Mouse (Mus musculus): Measurements from ENCODE around the gene Pak4. TPM values are rescaled to one million over a fixed set of nuclear protein-coding genes. Genes with fewer than 3 reads are reported as not detected.

The Pak4 gene
- total and polyA plus RNA-seq, 3 experiments: 9.3 to 26.6 TPM; not detected in 1

DNA sequence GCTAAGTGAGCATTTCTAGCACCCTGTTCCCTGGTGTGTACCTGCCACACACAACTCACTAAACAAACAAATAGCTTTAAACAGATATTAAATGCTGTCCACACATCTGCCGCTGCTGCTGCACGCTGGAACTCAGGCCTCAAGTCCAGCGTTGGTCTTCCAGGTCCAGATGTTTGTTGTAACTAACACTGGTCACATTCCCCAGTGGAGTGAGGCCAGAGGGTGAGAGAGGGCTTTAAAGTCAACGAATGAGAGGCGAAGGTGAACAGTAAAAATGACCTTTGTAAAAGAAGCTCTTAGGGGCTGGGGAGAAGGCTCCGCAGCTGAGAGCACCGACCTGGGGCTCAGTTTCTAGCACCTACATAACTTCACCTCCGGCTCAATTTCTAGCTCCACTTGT, 43.6 kb upstream of the Pak4 start:
- Histone ChIP-seq H3K36me3 (ENCODE audit: control insufficient read depth in 1 of 2, insufficient read depth in 2 of 2, low read length in 2 of 2) (no peaks in the 10 kb centered on the region), H3K9me3 (replicated peaks; ENCODE audit: insufficient read depth, low read length) (no peaks in the 10 kb centered on the region), H3K4me1 (ENCODE audit: control insufficient read depth in 1 of 2, insufficient read depth in 2 of 2, low read length in 2 of 2) (0 out of 4 replicates have a peak, but pooled peaks cover 0 to 5% of the 10 kb centered on the region in 2 experiments), H3K27me3 (ENCODE audit: control insufficient read depth in 1 of 2, insufficient read depth in 2 of 2, low read length in 2 of 2) (no peaks in the 10 kb centered on the region), H3K27ac (ENCODE audit: control insufficient read depth, low read depth, low read length) (no peak overlapping the region), H3K4me3 (ENCODE audit: control insufficient read depth in 1 of 2, insufficient read depth in 1 of 2, low read depth in 2 of 2, low read length in 2 of 2) (no peak overlapping the region), H3K9ac (ENCODE audit: control insufficient read depth, low read depth, low read length, poor library complexity, severe bottlenecking) (no peak overlapping the region), H3K79me2 (ENCODE audit: control insufficient read depth, insufficient read depth, low read length, poor library complexity) (no peaks in the 10 kb centered on the region)
- TF ChIP-seq TCF12 (IDR thresholded peaks at IDR 0.05; ENCODE audit: low read depth, low read length) (no peak), SMC3 (IDR thresholded peaks at IDR 0.05; ENCODE audit: low read depth, low read length) (no peak), ELF1 (IDR thresholded peaks at IDR 0.05; ENCODE audit: low read depth, low read length) (no peak), USF2 (IDR thresholded peaks at IDR 0.05; ENCODE audit: borderline replicate concordance in 1 of 2, insufficient read depth in 1 of 2, low read depth in 1 of 2, low read length in 2 of 2) (no peak), MAZ (IDR thresholded peaks at IDR 0.05; ENCODE audit: low read depth, low read length) (no peak), NELFE (IDR thresholded peaks at IDR 0.05; ENCODE audit: low read depth, low read length) (no peak), MXI1 (IDR thresholded peaks at IDR 0.05; ENCODE audit: low read depth, low read length) (no peak)
- no peak for DNase-seq (ENCODE audit: low read depth, low spot score)

DNA sequence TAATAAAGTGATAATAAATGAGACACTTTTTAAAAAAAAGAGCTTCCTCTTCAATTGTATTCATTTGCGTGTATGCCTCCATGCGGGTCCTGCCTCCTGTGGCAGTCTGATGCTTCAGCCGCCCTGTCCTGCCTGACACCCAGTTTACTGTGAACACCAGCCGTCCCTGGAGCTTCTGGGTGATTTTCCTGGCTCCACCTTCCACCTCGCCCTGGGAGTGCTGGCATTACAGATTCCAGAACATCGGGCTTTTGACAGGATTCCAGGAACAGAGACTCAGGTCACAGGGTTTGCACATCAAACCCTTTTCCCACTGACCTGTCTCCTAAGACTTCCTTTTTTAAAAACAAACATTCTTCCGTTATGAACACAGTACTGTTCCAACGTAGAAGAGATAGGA, 39.5 kb upstream of the Pak4 start:
- Histone ChIP-seq H3K9me3 (replicated peaks; ENCODE audit: insufficient read depth, low read length) (no peaks in the 10 kb centered on the region), H3K36me3 (ENCODE audit: control insufficient read depth in 1 of 2, insufficient read depth in 2 of 2, low read length in 2 of 2) (no peaks in the 10 kb centered on the region), H3K4me1 (ENCODE audit: control insufficient read depth in 1 of 2, insufficient read depth in 2 of 2, low read length in 2 of 2) (0 out of 4 replicates have a peak, but pooled peaks cover 0 to 5% of the 10 kb centered on the region in 2 experiments), H3K4me3 (ENCODE audit: control insufficient read depth in 1 of 2, insufficient read depth in 1 of 2, low read depth in 2 of 2, low read length in 2 of 2) (no peak overlapping the region), H3K27ac (ENCODE audit: control insufficient read depth, low read depth, low read length) (no peak overlapping the region), H3K79me2 (ENCODE audit: control insufficient read depth, insufficient read depth, low read length, poor library complexity) (no peaks in the 10 kb centered on the region), H3K9ac (ENCODE audit: control insufficient read depth, low read depth, low read length, poor library complexity, severe bottlenecking) (no peak overlapping the region), H3K27me3 (ENCODE audit: control insufficient read depth in 1 of 2, insufficient read depth in 2 of 2, low read length in 2 of 2) (no peaks in the 10 kb centered on the region; a peak in 1 of 4 replicates)
- no peak for DNase-seq (ENCODE audit: low read depth, low spot score)
- TF ChIP-seq RAD21 (IDR thresholded peaks at IDR 0.05; ENCODE audit: low read depth, low read length) (no peak), BHLHE40 (IDR thresholded peaks at IDR 0.05; ENCODE audit: borderline replicate concordance, low read depth, low read length) (no peak), MAX (IDR thresholded peaks at IDR 0.05; ENCODE audit: low read length) (no peak), KAT2A (conservative IDR thresholded peaks at IDR 0.05; ENCODE audit: low read depth, low read length) (no peak), ZMIZ1 (IDR thresholded peaks at IDR 0.05; ENCODE audit: low read depth, low read length) (no peak), POLR2AphosphoS5 (IDR thresholded peaks at IDR 0.05; ENCODE audit: borderline replicate concordance, low read depth, low read length) (no peak), HCFC1 (IDR thresholded peaks at IDR 0.05; ENCODE audit: low read depth, low read length) (no peak), SIN3A (IDR thresholded peaks at IDR 0.05; ENCODE audit: low read length) (no peak), GABPA (IDR thresholded peaks at IDR 0.05; ENCODE audit: low read depth, low read length) (no peak), NRF1 (IDR thresholded peaks at IDR 0.05; ENCODE audit: insufficient read depth, low read depth, low read length, poor library complexity, severe bottlenecking) (no peak), ETS1 (IDR thresholded peaks at IDR 0.05; ENCODE audit: low read depth, low read length) (no peak), TCF12 (IDR thresholded peaks at IDR 0.05; ENCODE audit: low read depth, low read length) (no peak), USF2 (IDR thresholded peaks at IDR 0.05; ENCODE audit: borderline replicate concordance in 1 of 2, insufficient read depth in 1 of 2, low read depth in 1 of 2, low read length in 2 of 2) (no peak)
